26 mouse cellular contexts compared by ENCODE assay signal in genomic region chr11:23335160-23335559, GRCm38 (mm10). TPM values are rescaled to one million over a fixed set of nuclear protein-coding genes. Genes with fewer than 3 reads are reported as not detected.
A peak's percentile ranks its signal among the peaks of the same experiment; 100 is the strongest.
DNase-seq lines count a peak whose midpoint lies in the region; ATAC-seq lines count a peak whose summit lies in the region.
"Had no signal": no experiment of that assay in that cellular context is flagged by ENCODE, and none has a peak within 500 bp of the region (broad histone marks: within the 10 kb centered on the region; RNA-seq: fewer than 3 reads in every experiment).

No protein-coding gene starts in this region.

- DNase-seq in A20 (ENCODE audit: low read depth, low spot score): peak; percentile 64
- DNase-seq in splenic B cell, adult 2 months (ENCODE audit: low read depth, low spot score): peak; percentile 22
- DNase-seq in heart, postnatal 10 days: no peak
- no peak for DNase-seq in frontal cortex, postnatal 14 days (ENCODE audit: low spot score in 2 of 2)
- DNase-seq: adrenal gland, adult 8-10 months; adrenal gland, postnatal 14 days; adrenal gland, postnatal 36 days; cerebellum, adult 11 months; cerebellum, adult 18-20 months; cerebellum, adult 8-10 months; cerebellum, postnatal 10 days; cerebellum, postnatal 25 days; embryo, embryonic 11 days had no signal

- H3K9me3 ChIP-seq in midbrain, embryonic 13.5 days: no peaks in the 10 kb centered on the region
- H3K9me3 ChIP-seq: embryonic facial prominence, embryonic 13.5 days; embryonic facial prominence, embryonic 15.5 days; forebrain, embryonic 10.5 days; forebrain, embryonic 12.5 days; G1E had no signal

- no peaks in the 10 kb centered on the region for H3K4me1 ChIP-seq in midbrain, embryonic 13.5 days (replicated peaks)
- H3K4me1 ChIP-seq: embryonic facial prominence, embryonic 13.5 days; embryonic facial prominence, embryonic 15.5 days; forebrain, embryonic 10.5 days; forebrain, embryonic 12.5 days had no signal

- H3K27ac ChIP-seq in midbrain, embryonic 13.5 days: no peak overlapping the region
- H3K27ac ChIP-seq: embryonic facial prominence, embryonic 13.5 days; embryonic facial prominence, embryonic 15.5 days; forebrain, embryonic 10.5 days; forebrain, embryonic 12.5 days had no signal

- H3K9ac ChIP-seq in midbrain, embryonic 13.5 days (replicated peaks): no peak overlapping the region
- H3K9ac ChIP-seq: embryonic facial prominence, embryonic 13.5 days; embryonic facial prominence, embryonic 15.5 days; forebrain, embryonic 12.5 days had no signal

- intact Hi-C loops in heart, postnatal 10 days (cut with DNase I): no loop called here

- no peak overlapping the region for H3K4me2 ChIP-seq in midbrain, embryonic 13.5 days (replicated peaks)
- H3K4me2 ChIP-seq: embryonic facial prominence, embryonic 13.5 days; embryonic facial prominence, embryonic 15.5 days; forebrain, embryonic 12.5 days had no signal

- no peaks in the 10 kb centered on the region for H3K27me3 ChIP-seq in splenic B cell, adult 2 months (ENCODE audit: control insufficient read depth, insufficient read depth, low read length, poor library complexity, severe bottlenecking)
- H3K27me3 ChIP-seq in midbrain, embryonic 13.5 days: no peaks in the 10 kb centered on the region
- H3K27me3 ChIP-seq: embryonic facial prominence, embryonic 13.5 days; embryonic facial prominence, embryonic 15.5 days; forebrain, embryonic 12.5 days; Patski had no signal

- no peaks in the 10 kb centered on the region for H3K36me3 ChIP-seq in splenic B cell, adult 2 months (ENCODE audit: control insufficient read depth, insufficient read depth, low read length, poor library complexity, severe bottlenecking)
- H3K36me3 ChIP-seq in midbrain, embryonic 13.5 days: 0 out of 2 replicates have a peak, but pooled peaks cover 4% of the 10 kb centered on the region

- peak; percentile 76 for ATAC-seq in common myeloid progenitor, adult 5-6 weeks (replicated peaks; ENCODE audit: low read depth, poor library complexity, severe bottlenecking)
- peak; percentile 48 to 62; a peak in 2 of 4 replicates for ATAC-seq in hematopoietic stem cell, adult 5-6 weeks (replicated peaks in 1 of 2; ENCODE audit: insufficient read depth in 1 of 2, low FRiP score in 2 of 2, low TSS enrichment in 1 of 2, low read depth in 1 of 2, poor library complexity in 2 of 2, severe bottlenecking in 2 of 2)
- no peak for ATAC-seq in midbrain, embryonic 13.5 days
- ATAC-seq: activated CD4-positive, CD25-positive, alpha-beta regulatory T cell, adult 4 months; forebrain, embryonic 14.5 days; forebrain, embryonic 16.5 days; Patski had no signal

- no peak overlapping the region for H3K4me3 ChIP-seq in midbrain, embryonic 13.5 days (replicated peaks)
- H3K4me3 ChIP-seq: embryonic facial prominence, embryonic 13.5 days; embryonic facial prominence, embryonic 15.5 days; erythroblast, embryonic 14.5 days; forebrain, embryonic 10.5 days; forebrain, embryonic 12.5 days had no signal

- 76% methylated on average over 1 of the region's 1 CpGs for WGBS in midbrain, embryonic 13.5 days

RNA-seq across cellular contexts. Expression of gene Usp34, which starts 28.5 kb away (rescaled TPM):
- total RNA-seq in common myeloid progenitor, adult 5-6 weeks (2017): 67.6 and 81.4 TPM in 2 replicates
- total RNA-seq in hematopoietic stem cell, adult 5-6 weeks (2017): 57.2 and 77.0 TPM in 2 replicates
- total RNA-seq in heart, postnatal 10 days (2021): 10 to 100 TPM; 49.6 to 54.3 TPM
- polyA plus RNA-seq in midbrain, embryonic 13.5 days (2015; fragmentation: Nextera tagmentation; extraction: Ambion mirVana): 31.3 and 36.2 TPM in 2 replicates

Comparison
In these comparisons a context has a peak if more than half of its experiments do, and no peak if none do; other contexts are left out.
1. DNase-seq: peak in A20 (single experiment) and splenic B cell, adult 2 months (single experiment); none in heart, postnatal 10 days (0 of 2) and frontal cortex, postnatal 14 days (0 of 2).